Mouse (Mus musculus): ENCODE measurements at regions not wholly inside any gene's neighbourhood (a gene's known extent, or its start where the extent isn't known, plus 50 kb on each side); places are given as distances from the start of the nearest gene placed in this dataset.

DNA sequence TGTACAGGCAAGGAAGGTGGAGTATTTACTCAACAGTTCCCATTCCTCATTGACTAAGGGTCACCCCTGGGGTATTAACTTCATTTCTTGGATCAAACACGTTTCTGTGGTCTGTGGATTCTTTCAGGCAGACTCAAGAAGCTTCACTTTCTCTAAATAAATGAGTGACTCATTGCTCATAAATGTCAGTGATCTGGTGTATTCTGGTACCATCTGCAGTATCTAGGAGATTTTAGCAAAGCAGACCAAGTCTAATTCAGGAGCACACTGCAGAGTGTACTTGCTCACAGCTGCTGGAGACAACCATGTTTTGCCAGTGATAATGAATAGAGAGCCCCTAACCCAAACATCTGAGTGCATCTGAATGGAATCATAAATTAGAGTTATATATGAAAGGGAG is 182.7 kb upstream of the Agr3 start:
- Histone ChIP-seq H3K27me3 (ENCODE audit: control insufficient read depth, insufficient read depth, low read length) (no peaks in the 10 kb centered on the region), H3K4me3 (ENCODE audit: low read depth, low read length) (no peak overlapping the region), H3K27ac (ENCODE audit: low read depth) (no peak overlapping the region), H3K9ac (replicated peaks; ENCODE audit: low read depth, low read length) (no peak overlapping the region), H3K4me2 (ENCODE audit: low read depth, low read length) (no peak overlapping the region), H3K9me3 (replicated peaks; ENCODE audit: control insufficient read depth, low read length) (no peaks in the 10 kb centered on the region), H3K4me1 (ENCODE audit: control insufficient read depth, insufficient read depth) (no peaks in the 10 kb centered on the region), H3K36me3 (replicated peaks; ENCODE audit: control insufficient read depth, insufficient read depth, low read length) (no peaks in the 10 kb centered on the region)
- DNase-seq (ENCODE audit: low spot score) (no peak), ATAC-seq (ENCODE audit: insufficient read depth, low read depth) (no peak)
- TF ChIP-seq EP300 (IDR thresholded peaks at IDR 0.05; ENCODE audit: low read depth) (no peak), CTCF (IDR thresholded peaks at IDR 0.05; ENCODE audit: low read depth) (no peak)
- 23% methylated on average over 1 of the region's 1 CpGs for WGBS

DNA sequence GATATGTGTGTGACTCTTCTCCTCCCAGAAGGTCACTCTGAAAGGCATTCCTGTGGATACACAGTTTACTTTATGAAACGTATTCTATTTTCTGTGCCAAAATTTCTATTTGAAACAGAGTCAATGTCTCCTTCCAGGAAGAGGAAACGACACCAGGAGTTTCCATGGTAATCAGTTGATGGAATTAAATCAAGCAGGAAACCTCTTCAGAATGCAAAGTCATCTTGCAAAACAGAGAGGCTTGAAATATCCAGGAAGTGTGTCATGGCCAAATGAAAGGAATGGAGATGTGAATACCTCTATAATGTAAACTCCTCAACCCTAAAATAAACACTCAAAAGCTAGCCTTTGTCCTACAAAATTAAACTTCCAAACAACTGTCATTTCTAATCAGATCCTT is 189.0 kb upstream of the Agr3 start:
- no peaks in the 10 kb centered on the region for H3K9me3 ChIP-seq (replicated peaks; ENCODE audit: control insufficient read depth, low read length)
- ATAC-seq (ENCODE audit: insufficient read depth, low read depth), result no peak
- no peak for DNase-seq (ENCODE audit: low spot score)
- H3K9ac ChIP-seq (replicated peaks; ENCODE audit: low read depth, low read length), result no peak overlapping the region
- H3K27me3 ChIP-seq (ENCODE audit: control insufficient read depth, insufficient read depth, low read length), result no peaks in the 10 kb centered on the region
- no peak overlapping the region for H3K27ac ChIP-seq (ENCODE audit: low read depth)
- H3K4me1 ChIP-seq (ENCODE audit: control insufficient read depth, insufficient read depth), result no peaks in the 10 kb centered on the region
- H3K36me3 ChIP-seq (replicated peaks; ENCODE audit: control insufficient read depth, insufficient read depth, low read length), result no peaks in the 10 kb centered on the region
- TF ChIP-seq CTCF (IDR thresholded peaks at IDR 0.05; ENCODE audit: low read depth), result no peak
- no peak for TF ChIP-seq EP300 (IDR thresholded peaks at IDR 0.05; ENCODE audit: low read depth)
- 39% methylated on average over 2 of the region's 2 CpGs for whole genome bisulfite sequencing
- no peak overlapping the region for H3K4me2 ChIP-seq (ENCODE audit: low read depth, low read length)
- H3K4me3 ChIP-seq (ENCODE audit: low read depth, low read length), result no peak overlapping the region

DNA sequence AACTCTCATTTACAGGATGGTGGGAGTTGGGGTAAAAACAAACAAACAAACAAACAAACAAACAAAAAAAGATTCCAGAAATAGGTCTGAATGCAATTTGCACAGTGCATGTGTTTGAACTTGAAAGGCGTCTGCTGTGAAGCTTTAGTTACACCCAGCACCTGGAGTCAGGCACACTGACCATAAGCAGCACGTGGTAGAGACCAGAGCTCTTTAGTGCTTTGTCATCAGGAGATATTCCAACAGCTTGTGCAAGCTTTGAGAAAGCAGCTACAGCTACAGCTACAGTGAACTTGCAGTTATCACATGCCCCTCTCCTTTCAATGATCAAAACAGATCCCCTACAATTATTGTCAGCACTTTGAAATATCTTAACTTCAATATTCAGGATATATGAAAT is 190.4 kb upstream of the Agr3 start:
- no peak for ATAC-seq (ENCODE audit: insufficient read depth, low read depth)
- no peak overlapping the region for H3K27ac ChIP-seq (ENCODE audit: low read depth)
- H3K36me3 ChIP-seq (replicated peaks; ENCODE audit: control insufficient read depth, insufficient read depth, low read length), result no peaks in the 10 kb centered on the region
- no peak overlapping the region for H3K4me3 ChIP-seq (ENCODE audit: low read depth, low read length)
- no peak for DNase-seq (ENCODE audit: low spot score)
- H3K4me1 ChIP-seq (ENCODE audit: control insufficient read depth, insufficient read depth), result no peaks in the 10 kb centered on the region
- no peaks in the 10 kb centered on the region for H3K9me3 ChIP-seq (replicated peaks; ENCODE audit: control insufficient read depth, low read length)
- no peak for TF ChIP-seq CTCF (IDR thresholded peaks at IDR 0.05; ENCODE audit: low read depth)
- no peak for TF ChIP-seq EP300 (IDR thresholded peaks at IDR 0.05; ENCODE audit: low read depth)
- no peaks in the 10 kb centered on the region for H3K27me3 ChIP-seq (ENCODE audit: control insufficient read depth, insufficient read depth, low read length)
- no peak overlapping the region for H3K9ac ChIP-seq (replicated peaks; ENCODE audit: low read depth, low read length)
- no peak overlapping the region for H3K4me2 ChIP-seq (ENCODE audit: low read depth, low read length)
- 50% methylated on average over 2 of the region's 2 CpGs for WGBS

DNA sequence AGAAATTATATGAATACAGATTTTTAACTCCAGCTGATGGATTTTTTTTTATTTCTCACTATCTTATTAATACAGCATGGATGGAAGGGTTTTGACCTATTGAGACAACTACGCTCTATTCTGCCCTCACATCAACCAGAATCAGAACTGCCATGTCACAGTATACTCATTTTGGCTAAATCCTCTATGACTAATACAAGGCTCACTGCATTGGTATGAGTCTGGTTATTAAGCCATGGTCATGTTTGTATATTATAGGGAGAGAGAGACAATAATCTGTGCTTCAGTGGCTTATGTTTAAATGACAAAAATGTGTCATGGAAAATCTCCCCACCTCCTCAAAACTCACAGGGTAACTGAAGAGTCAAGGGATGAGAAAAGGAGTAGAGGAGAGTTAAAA is 191.0 kb upstream of the Agr3 start:
- no peak overlapping the region for H3K4me3 ChIP-seq (ENCODE audit: low read depth, low read length)
- H3K27me3 ChIP-seq (ENCODE audit: control insufficient read depth, insufficient read depth, low read length), result no peaks in the 10 kb centered on the region
- no peak overlapping the region for H3K9ac ChIP-seq (replicated peaks; ENCODE audit: low read depth, low read length)
- no peak for DNase-seq (ENCODE audit: low spot score)
- H3K4me1 ChIP-seq (ENCODE audit: control insufficient read depth, insufficient read depth), result no peaks in the 10 kb centered on the region
- no peaks in the 10 kb centered on the region for H3K9me3 ChIP-seq (replicated peaks; ENCODE audit: control insufficient read depth, low read length)
- WGBS, result 85% methylated on average over 1 of the region's 1 CpGs
- H3K4me2 ChIP-seq (ENCODE audit: low read depth, low read length), result no peak overlapping the region
- H3K36me3 ChIP-seq (replicated peaks; ENCODE audit: control insufficient read depth, insufficient read depth, low read length), result no peaks in the 10 kb centered on the region
- no peak for TF ChIP-seq CTCF (IDR thresholded peaks at IDR 0.05; ENCODE audit: low read depth)
- no peak for TF ChIP-seq EP300 (IDR thresholded peaks at IDR 0.05; ENCODE audit: low read depth)
- no peak for ATAC-seq (ENCODE audit: insufficient read depth, low read depth)
- no peak overlapping the region for H3K27ac ChIP-seq (ENCODE audit: low read depth)

DNA sequence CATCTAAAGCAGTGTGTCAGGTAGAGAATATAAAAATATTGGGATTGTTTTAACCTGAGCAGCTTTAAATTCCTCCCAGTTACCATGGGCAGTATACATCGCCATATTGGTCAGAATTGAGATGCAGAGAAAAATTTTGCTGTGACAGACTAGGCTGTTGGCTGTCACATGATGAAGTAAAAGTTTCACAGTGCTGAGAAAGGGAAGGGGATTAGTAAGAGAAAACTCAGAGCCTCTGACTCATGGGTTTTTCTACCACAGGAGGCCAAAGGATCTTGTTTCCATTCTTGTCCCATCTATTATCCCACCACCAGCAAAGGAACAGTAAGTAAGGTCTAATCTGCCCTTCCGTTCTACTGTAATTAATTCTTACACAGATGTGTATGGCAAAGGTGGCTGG is 191.8 kb upstream of the Agr3 start:
- ATAC-seq (ENCODE audit: insufficient read depth, low read depth) (no peak), DNase-seq (ENCODE audit: low spot score) (no peak)
- no peak overlapping the region for H3K4me3 ChIP-seq (ENCODE audit: low read depth, low read length)
- H3K9ac ChIP-seq (replicated peaks; ENCODE audit: low read depth, low read length), result no peak overlapping the region
- H3K4me2 ChIP-seq (ENCODE audit: low read depth, low read length), result no peak overlapping the region
- 76% methylated on average over 2 of the region's 2 CpGs for WGBS
- no peaks in the 10 kb centered on the region for H3K4me1 ChIP-seq (ENCODE audit: control insufficient read depth, insufficient read depth)
- no peaks in the 10 kb centered on the region for H3K36me3 ChIP-seq (replicated peaks; ENCODE audit: control insufficient read depth, insufficient read depth, low read length)
- no peaks in the 10 kb centered on the region for H3K9me3 ChIP-seq (replicated peaks; ENCODE audit: control insufficient read depth, low read length)
- H3K27ac ChIP-seq (ENCODE audit: low read depth), result no peak overlapping the region
- TF ChIP-seq CTCF (IDR thresholded peaks at IDR 0.05; ENCODE audit: low read depth) (no peak), EP300 (IDR thresholded peaks at IDR 0.05; ENCODE audit: low read depth) (no peak)
- no peaks in the 10 kb centered on the region for H3K27me3 ChIP-seq (ENCODE audit: control insufficient read depth, insufficient read depth, low read length)

DNA sequence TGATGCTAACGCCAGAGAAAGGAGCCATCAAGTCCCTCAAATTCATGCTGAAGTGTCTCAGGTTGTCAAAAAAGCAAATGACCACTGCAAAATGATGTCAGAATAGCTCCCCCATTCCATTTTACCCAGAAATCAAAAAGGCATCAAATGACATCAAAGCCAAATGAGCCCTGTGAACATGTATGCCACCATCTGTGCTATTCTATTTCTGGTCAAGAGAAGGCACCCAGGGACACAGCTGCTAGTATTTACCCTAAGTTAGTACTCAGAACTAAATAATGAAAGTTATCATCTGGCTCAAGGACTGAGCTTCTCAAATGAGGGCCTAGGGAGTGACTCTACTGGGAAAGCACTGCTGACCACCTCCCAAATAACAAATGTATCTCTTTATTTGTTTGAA is 191.1 kb upstream of the Ahr start:
- Histone ChIP-seq H3K27ac (ENCODE audit: low read depth) (no peak overlapping the region), H3K4me2 (ENCODE audit: low read depth, low read length) (no peak overlapping the region), H3K4me3 (ENCODE audit: low read depth, low read length) (no peak overlapping the region), H3K36me3 (replicated peaks; ENCODE audit: control insufficient read depth, insufficient read depth, low read length) (no peaks in the 10 kb centered on the region), H3K4me1 (ENCODE audit: control insufficient read depth, insufficient read depth) (no peaks in the 10 kb centered on the region), H3K9ac (replicated peaks; ENCODE audit: low read depth, low read length) (no peak overlapping the region), H3K27me3 (ENCODE audit: control insufficient read depth, insufficient read depth, low read length) (no peaks in the 10 kb centered on the region), H3K9me3 (replicated peaks; ENCODE audit: control insufficient read depth, low read length) (no peaks in the 10 kb centered on the region)
- WGBS, result 71% methylated on average over 1 of the region's 1 CpGs
- no peak for ATAC-seq (ENCODE audit: insufficient read depth, low read depth)
- DNase-seq (ENCODE audit: low spot score), result no peak
- TF ChIP-seq CTCF (IDR thresholded peaks at IDR 0.05; ENCODE audit: low read depth), result no peak
- no peak for TF ChIP-seq EP300 (IDR thresholded peaks at IDR 0.05; ENCODE audit: low read depth)

All from heart, postnatal 0 days (tissue).